Mouse (Mus musculus) small intestine, adult 2 months (tissue): ENCODE results near the gene Baz2b. TPM values are rescaled to one million over a fixed set of nuclear protein-coding genes. Genes with fewer than 3 reads are reported as not detected.

Source experiments
- H3K27ac ChIP-seq: fragments of 200-500 bp; 2 replicates; pipeline ENCODE4 v1.5.1; 2012; ENCODE audit warnings: low read depth, low read length, control low read depth, inconsistent platforms; ENCODE audit not compliant: insufficient read depth
- H3K27me3 ChIP-seq: fragments of 200-500 bp; 2 replicates; pipeline ENCODE4 v1.6.1; 2012; ENCODE audit warnings: mild to moderate bottlenecking, moderate library complexity, low read length, inconsistent platforms; ENCODE audit not compliant: control insufficient read depth, insufficient read depth
- H3K36me3 ChIP-seq: fragments of 200-500 bp; 2 replicates; pipeline ENCODE4 v1.6.1; 2012; ENCODE audit warnings: mild to moderate bottlenecking, low read length, control low read depth, inconsistent platforms; ENCODE audit not compliant: control insufficient read depth, insufficient read depth
- H3K4me1 ChIP-seq: fragments of 200-500 bp; 2 replicates; pipeline ENCODE4 v1.6.1; 2012; ENCODE audit warnings: low read length, inconsistent platforms, mixed read lengths; ENCODE audit not compliant: control insufficient read depth, insufficient read depth, insufficient read length
- H3K4me3 ChIP-seq: fragments of 200-500 bp; 2 replicates; pipeline ENCODE4 v1.5.1; 2012; ENCODE audit warnings: low read depth, mild to moderate bottlenecking, control low read depth, inconsistent platforms, low read length, moderate library complexity
- CTCF ChIP-seq: fragments of 200-500 bp; IDR thresholded peaks from 2 replicates; pipeline ENCODE4 v1.5.1; 2012; ENCODE audit warnings: low read depth, mild to moderate bottlenecking, control low read depth, inconsistent platforms, low read length, moderate library complexity, mixed read lengths; ENCODE audit not compliant: insufficient replicate concordance, insufficient read length; ENCODE audit errors: extremely low read depth
- POLR2A ChIP-seq: fragments of 200-500 bp; IDR thresholded peaks from 2 replicates; pipeline ENCODE4 v1.6.1; 2012; ENCODE audit warnings: low read depth, mild to moderate bottlenecking, control low read depth, inconsistent platforms, low read length, moderate library complexity
- WGBS: fragments of 180-500 bp; shearing (Covaris S2); methylation state at CpG from one replicate; pipeline ENCODE4 v1.1.7; 2018; 5-methylcytosine and 5-hydroxymethylcytosine counted together
- polyA plus RNA-seq: library from polyadenylated mRNA; depleted of rRNA; stranded (reverse); fragments of >200 nt; gene quantifications from 2 replicates; pipeline ENCODE4 v1.2.3, GENCODE M21; 2012

Baz2b gene
- polyA plus RNA-seq, 1 experiment, result 9.9 TPM

- H3K27ac ChIP-seq, result no peak overlapping the region
- H3K4me3 ChIP-seq, result no peak overlapping the region
- 91% methylated on average over 5 of the region's 5 CpGs for WGBS
- TF ChIP-seq POLR2A, result no peak
- TF ChIP-seq CTCF, result no peak
- H3K36me3 ChIP-seq, result peaks cover 5% of the 10 kb centered on the region; the same call in 1 of the 2 replicates
- H3K27me3 ChIP-seq, result no peaks in the 10 kb centered on the region
- no peaks in the 10 kb centered on the region for H3K4me1 ChIP-seq
Observed at GRCm38 (mm10) chr2:60027166-60027565, 182.5 kb downstream of the Baz2b start.

DNA sequence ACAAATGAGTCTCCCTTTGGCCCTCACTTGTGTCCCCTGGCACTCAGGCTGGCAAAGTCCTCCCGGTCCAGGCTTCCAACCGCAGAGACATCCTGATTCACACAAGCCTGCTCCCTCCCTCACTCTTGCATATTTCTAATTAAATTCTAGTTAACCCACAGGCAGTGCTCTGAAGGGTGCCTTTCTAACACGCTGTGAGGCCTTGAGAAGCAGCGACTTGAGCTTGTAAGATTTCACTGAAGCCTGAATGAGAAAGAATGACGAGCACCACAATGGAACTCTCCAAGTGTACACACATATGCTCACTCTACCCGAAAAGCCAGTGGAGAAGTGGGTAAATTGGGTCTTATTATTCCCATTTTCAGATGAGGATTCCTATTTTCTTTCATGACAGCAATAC lies 183.1 kb downstream of the Baz2b start:
- WGBS, result 89% methylated on average over 6 of the region's 6 CpGs
- Histone ChIP-seq H3K4me1 (no peaks in the 10 kb centered on the region; the same call in 1 of the 2 replicates), H3K36me3 (peaks cover 5% of the 10 kb centered on the region; the same call in 1 of the 2 replicates), H3K27me3 (no peaks in the 10 kb centered on the region), H3K27ac (no peak overlapping the region), H3K4me3 (no peak overlapping the region)
- TF ChIP-seq CTCF, result no peak
- no peak for TF ChIP-seq POLR2A

- TF ChIP-seq POLR2A, result no peak
- TF ChIP-seq CTCF, result no peak
- 95% methylated on average over 7 of the region's 7 CpGs for WGBS
- Histone ChIP-seq H3K27me3 (no peaks in the 10 kb centered on the region), H3K27ac (no peak overlapping the region), H3K36me3 (peaks cover 2% of the 10 kb centered on the region; the same call in 1 of the 2 replicates), H3K4me1 (peaks cover 2% of the 10 kb centered on the region; the same call in 1 of the 2 replicates), H3K4me3 (no peak overlapping the region)
Observed at GRCm38 (mm10) chr2:60023777-60024176, 185.9 kb downstream of the Baz2b start.

DNA sequence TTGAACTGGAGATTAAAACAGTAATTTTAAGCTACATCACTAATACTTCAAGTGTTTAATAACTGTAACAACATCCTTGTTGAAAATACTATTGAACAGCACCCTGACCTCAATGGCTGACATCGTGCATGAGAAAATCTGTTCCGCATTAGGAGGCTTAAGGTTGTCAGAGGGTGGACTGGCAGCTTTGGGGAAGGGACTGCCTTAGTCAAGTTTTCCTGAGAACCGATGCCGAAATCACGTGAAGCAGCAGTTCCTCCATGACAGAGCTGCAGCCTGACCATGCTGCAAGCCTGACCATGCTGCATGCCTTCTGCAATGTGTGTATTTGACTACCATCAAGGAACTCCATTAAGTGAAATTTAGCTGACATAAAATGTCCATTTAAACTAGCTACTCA lies 188.1 kb downstream of the Baz2b start:
- Histone ChIP-seq H3K36me3 (no peaks in the 10 kb centered on the region), H3K4me3 (no peak overlapping the region), H3K27me3 (no peaks in the 10 kb centered on the region), H3K4me1 (peaks cover 2% of the 10 kb centered on the region; the same call in 1 of the 2 replicates), H3K27ac (no peak overlapping the region)
- 90% methylated on average over 5 of the region's 5 CpGs for WGBS
- no peak for TF ChIP-seq CTCF
- TF ChIP-seq POLR2A, result no peak

DNA sequence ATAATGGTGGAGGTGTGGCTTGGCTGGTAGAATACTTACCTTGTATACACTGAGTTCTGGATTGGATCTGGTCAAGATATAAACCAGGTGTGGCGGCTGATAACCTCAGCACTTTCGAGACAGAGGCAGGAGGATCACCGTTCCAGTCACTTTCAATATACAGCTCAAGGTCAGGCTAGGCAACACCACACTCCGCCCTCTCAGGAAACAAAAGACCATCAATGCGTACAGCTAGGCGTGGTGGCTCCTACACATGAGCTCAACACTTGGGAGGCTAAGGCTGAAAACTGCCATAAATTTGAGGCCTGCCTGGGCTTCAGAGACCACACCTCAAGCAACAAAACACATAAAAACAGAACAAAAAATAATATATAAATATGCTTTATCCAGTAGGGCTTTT lies 188.5 kb downstream of the Baz2b start:
- WGBS, result 58% methylated on average over 6 of the region's 6 CpGs
- H3K36me3 ChIP-seq, result no peaks in the 10 kb centered on the region
- peaks cover 2% of the 10 kb centered on the region; the same call in 1 of the 2 replicates for H3K4me1 ChIP-seq
- TF ChIP-seq CTCF, result no peak
- no peaks in the 10 kb centered on the region for H3K27me3 ChIP-seq
- H3K27ac ChIP-seq, result no peak overlapping the region
- no peak overlapping the region for H3K4me3 ChIP-seq

GRCm38 (mm10) chr2:60019546-60020250 lies 189.9 kb downstream of the Baz2b start:
- TF ChIP-seq CTCF (no peak), POLR2A (no peak)
- Histone ChIP-seq H3K36me3 (no peaks in the 10 kb centered on the region), H3K4me1 (peaks cover 2% of the 10 kb centered on the region; the same call in 1 of the 2 replicates), H3K4me3 (no peak overlapping the region), H3K27me3 (no peaks in the 10 kb centered on the region), H3K27ac (peak overlapping the region; percentile 33; the same call in 1 of the 2 replicates)
- WGBS, result over 99% methylated on average over 3 of the region's 3 CpGs

DNA sequence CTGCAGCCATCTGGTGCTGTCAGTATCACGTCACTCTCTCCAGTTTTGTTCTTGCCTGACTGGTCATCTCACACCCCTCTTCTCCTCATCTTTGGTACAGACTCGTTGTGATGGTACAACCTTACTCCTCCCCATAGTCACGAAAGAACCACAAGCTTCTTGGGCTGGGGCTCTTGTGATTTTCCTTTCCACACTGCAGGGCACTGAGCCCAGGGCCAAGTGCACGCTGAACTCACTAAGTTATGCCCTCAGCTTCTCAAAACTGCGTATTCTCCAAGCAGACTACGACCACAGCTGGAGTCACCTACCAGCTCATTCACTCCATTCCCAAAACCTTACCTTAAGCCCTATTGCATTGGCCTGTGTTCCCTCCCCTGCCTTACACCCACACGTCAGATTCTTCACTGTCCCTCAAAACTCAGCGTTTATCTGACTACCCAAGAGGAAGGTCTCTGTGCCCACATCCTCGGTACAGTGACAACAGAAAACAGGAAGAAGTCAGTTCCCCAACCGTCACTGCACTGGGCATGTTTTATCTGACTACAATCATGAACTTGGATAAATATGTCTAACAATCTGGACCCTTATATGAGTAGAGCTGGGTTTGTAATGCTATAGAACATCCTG lies 190.7 kb downstream of the Baz2b start:
- no peak overlapping the region; the same call in 1 of the 2 replicates for H3K27ac ChIP-seq
- H3K4me3 ChIP-seq, result no peak overlapping the region

More for the DNA sequence above, 190.7 kb downstream of the Baz2b start:
- 81% methylated on average over 10 of the region's 10 CpGs for WGBS
- Histone ChIP-seq H3K27me3 (no peaks in the 10 kb centered on the region), H3K36me3 (no peaks in the 10 kb centered on the region), H3K4me1 (peaks cover 2% of the 10 kb centered on the region; the same call in 1 of the 2 replicates)
- no peak for TF ChIP-seq CTCF
- TF ChIP-seq POLR2A, result no peak
